Mouse (Mus musculus): ENCODE results near the gene Ring1.

Ring1 gene

GRCm38 (mm10) chr17:34029890-34030595 lies 5.6 kb upstream of the Ring1 start:
- in situ Hi-C loops (cut with MboI; ENCODE audit: low pct_unique_long_range_greater_than_20kb in 1 of 2, low sequenced_read_pairs in 2 of 2, unreplicated experiment in 1 of 2), result no loop called here

GRCm38 (mm10) chr17:34029150-34029889 lies 4.8 kb upstream of the Ring1 start:
- in situ Hi-C loops (cut with MboI; ENCODE audit: low pct_unique_long_range_greater_than_20kb in 1 of 2, low sequenced_read_pairs in 2 of 2, unreplicated experiment in 1 of 2), result no loop called here

- in situ Hi-C loops (cut with MboI; ENCODE audit: low pct_unique_long_range_greater_than_20kb in 1 of 2, low sequenced_read_pairs in 2 of 2, unreplicated experiment in 1 of 2), result no loop called here
These were observed 4.1 kb upstream of the Ring1 start for GRCm38 (mm10) chr17:34028501-34029149.

GRCm38 (mm10) chr17:34027656-34028223 lies 3.3 kb upstream of the Ring1 start, which contains the start of gene H2-Ke6:
Gene H2-Ke6 (minus strand): TSS chr17:34028060.
- in situ Hi-C loops (cut with MboI; ENCODE audit: low pct_unique_long_range_greater_than_20kb in 1 of 2, low sequenced_read_pairs in 2 of 2, unreplicated experiment in 1 of 2), result no loop called here

GRCm38 (mm10) chr17:34026917-34027655 lies 2.6 kb upstream of the Ring1 start:
- in situ Hi-C loops (cut with MboI; ENCODE audit: low pct_unique_long_range_greater_than_20kb in 1 of 2, low sequenced_read_pairs in 2 of 2, unreplicated experiment in 1 of 2), result no loop called here

GRCm38 (mm10) chr17:34026221-34026620 lies 1.7 kb upstream of the Ring1 start:
- in situ Hi-C loops (cut with MboI; ENCODE audit: low pct_unique_long_range_greater_than_20kb in 1 of 2, low sequenced_read_pairs in 2 of 2, unreplicated experiment in 1 of 2), result no loop called here

GRCm38 (mm10) chr17:34025756-34026151 lies 1.3 kb upstream of the Ring1 start:
- in situ Hi-C loops (cut with MboI; ENCODE audit: low pct_unique_long_range_greater_than_20kb in 1 of 2, low sequenced_read_pairs in 2 of 2, unreplicated experiment in 1 of 2), result no loop called here

- in situ Hi-C loops (cut with MboI; ENCODE audit: low pct_unique_long_range_greater_than_20kb in 1 of 2, low sequenced_read_pairs in 2 of 2, unreplicated experiment in 1 of 2), result no loop called here
These were observed 628 bp upstream of the Ring1 start for GRCm38 (mm10) chr17:34024861-34025755.

- in situ Hi-C loops (cut with MboI; ENCODE audit: low pct_unique_long_range_greater_than_20kb in 1 of 2, low sequenced_read_pairs in 2 of 2, unreplicated experiment in 1 of 2), result no loop called here
These were observed 802 bp downstream of the Ring1 start for GRCm38 (mm10) chr17:34023678-34024077.

GRCm38 (mm10) chr17:34022987-34023386 lies 1.5 kb downstream of the Ring1 start:
- in situ Hi-C loops (cut with MboI; ENCODE audit: low pct_unique_long_range_greater_than_20kb in 1 of 2, low sequenced_read_pairs in 2 of 2, unreplicated experiment in 1 of 2), result no loop called here

- in situ Hi-C loops (cut with MboI; ENCODE audit: low pct_unique_long_range_greater_than_20kb in 1 of 2, low sequenced_read_pairs in 2 of 2, unreplicated experiment in 1 of 2), result no loop called here
These were observed 2.1 kb downstream of the Ring1 start for GRCm38 (mm10) chr17:34022414-34022783.

GRCm38 (mm10) chr17:34021539-34022413 lies 2.7 kb downstream of the Ring1 start:
- in situ Hi-C loops (cut with MboI; ENCODE audit: low pct_unique_long_range_greater_than_20kb in 1 of 2, low sequenced_read_pairs in 2 of 2, unreplicated experiment in 1 of 2), result no loop called here

GRCm38 (mm10) chr17:34013436-34013835 lies 11.0 kb downstream of the Ring1 start:
- in situ Hi-C loops (cut with MboI; ENCODE audit: low pct_unique_long_range_greater_than_20kb in 1 of 2, low sequenced_read_pairs in 2 of 2, unreplicated experiment in 1 of 2), result no loop called here

GRCm38 (mm10) chr17:34010156-34010555 lies 14.3 kb downstream of the Ring1 start:
- in situ Hi-C loops (cut with MboI; ENCODE audit: low pct_unique_long_range_greater_than_20kb in 1 of 2, low sequenced_read_pairs in 2 of 2, unreplicated experiment in 1 of 2), result no loop called here

- in situ Hi-C loops (cut with MboI; ENCODE audit: low pct_unique_long_range_greater_than_20kb in 1 of 2, low sequenced_read_pairs in 2 of 2, unreplicated experiment in 1 of 2), result no loop called here
These were observed 17.9 kb downstream of the Ring1 start for GRCm38 (mm10) chr17:34006570-34006969.

GRCm38 (mm10) chr17:34003426-34003825 lies 21.1 kb downstream of the Ring1 start:
- in situ Hi-C loops (cut with MboI; ENCODE audit: low pct_unique_long_range_greater_than_20kb in 1 of 2, low sequenced_read_pairs in 2 of 2, unreplicated experiment in 1 of 2), result loop anchor here in 1 of 2 experiments (5.0 kb wide), 1 partner anchor 36 kb away; no protein-coding TSS in a partner anchor

- in situ Hi-C loops (cut with MboI; ENCODE audit: low pct_unique_long_range_greater_than_20kb in 1 of 2, low sequenced_read_pairs in 2 of 2, unreplicated experiment in 1 of 2), result loop anchor here in 1 of 2 experiments (5.0 kb wide), 1 partner anchor 33 kb away; no protein-coding TSS in a partner anchor
These were observed 23.7 kb downstream of the Ring1 start for GRCm38 (mm10) chr17:34000796-34001195.

Measured in mouse embryonic stem cell (cell line).